Mouse (Mus musculus) bone marrow macrophage, adult 2 months (primary cell): Measurements from ENCODE around the gene Strc.

Experiments used
- CTCF ChIP-seq: IDR thresholded peaks from 2 replicates; pipeline ENCODE4 v1.5.1; 2012; ENCODE audit warnings: low read depth, mild to moderate bottlenecking, low read length, moderate library complexity
- POLR2A ChIP-seq: IDR thresholded peaks from 2 replicates; pipeline ENCODE4 v1.6.1; 2012; ENCODE audit warnings: mild to moderate bottlenecking, low read depth, low read length, borderline replicate concordance

- no peak for TF ChIP-seq CTCF
- TF ChIP-seq POLR2A: no peak
These were observed 25.9 kb upstream of the Strc start for GRCm38 (mm10) chr2:121412843-121413386.
